Mouse (Mus musculus) megakaryocyte, embryonic 14.5 days (primary cell): ENCODE measurements around the gene Orc1. TPM values are rescaled to one million over a fixed set of nuclear protein-coding genes. Genes with fewer than 3 reads are reported as not detected.

ENCODE experiments used
- H3K27me3 ChIP-seq: replicated peaks from 2 replicates; pipeline ENCODE3; 2012; ENCODE audit warnings: inconsistent platforms
- H3K36me3 ChIP-seq: replicated peaks from 2 replicates; pipeline ENCODE3; 2012; ENCODE audit warnings: low read length, inconsistent platforms, mixed read lengths
- H3K4me1 ChIP-seq: 2 replicates; pipeline ENCODE4 v1.6.1; 2012; ENCODE audit warnings: inconsistent platforms
- H3K4me3 ChIP-seq: replicated peaks from 2 replicates; pipeline ENCODE3; 2012; ENCODE audit warnings: moderate library complexity, mild to moderate bottlenecking, inconsistent platforms
- H3K9me3 ChIP-seq: 2 replicates; pipeline ENCODE4 v1.6.1; 2012; ENCODE audit warnings: inconsistent platforms
- FLI1 ChIP-seq: IDR thresholded peaks from 2 replicates; pipeline ENCODE4 v1.6.1; 2012; ENCODE audit warnings: low read length, inconsistent platforms, mixed read lengths
- GATA1 ChIP-seq: IDR thresholded peaks from 3 replicates; pipeline ENCODE4 v1.6.1; 2012; ENCODE audit warnings: mixed read lengths, low read length, inconsistent platforms, borderline replicate concordance
- polyA plus RNA-seq: library from polyadenylated mRNA; stranded (reverse); fragments of >175 nt; gene quantifications from 2 replicates; pipeline ENCODE4 v1.2.3, GENCODE M21; 2012; ENCODE audit warnings: low replicate concordance; ENCODE audit not compliant: insufficient read depth

Orc1 gene
- polyA plus RNA-seq, result 0.80 and 3.7 TPM in 2 replicates

GRCm38 (mm10) chr4:108578840-108579742 lies at the start of gene Orc1, which contains the start of gene Prpf38a:
Orc1 (plus strand) TSS chr4:108579423.
Prpf38a (minus strand) TSS chr4:108579336.
- peaks cover 31% of the 10 kb centered on the region for H3K36me3 ChIP-seq
- TF ChIP-seq FLI1 (peak; percentile 80; the same call in 1 of the 2 replicates), GATA1 (no peak)
- H3K4me3 ChIP-seq, result peak within 1 kb of the TSS; percentile 100
- H3K27me3 ChIP-seq, result no peaks in the 10 kb centered on the region
- H3K9me3 ChIP-seq, result no peaks in the 10 kb centered on the region
- H3K4me1 ChIP-seq, result peaks cover 20% of the 10 kb centered on the region

- Histone ChIP-seq H3K4me3 (no peak overlapping the region), H3K4me1 (no peaks in the 10 kb centered on the region; the same call in 1 of the 2 replicates), H3K27me3 (no peaks in the 10 kb centered on the region), H3K9me3 (no peaks in the 10 kb centered on the region), H3K36me3 (peaks cover 59% of the 10 kb centered on the region)
- TF ChIP-seq FLI1 (no peak), GATA1 (no peak)
Observed at GRCm38 (mm10) chr4:108539701-108540100, 39.5 kb upstream of the Orc1 start.

- Histone ChIP-seq H3K36me3 (peaks cover 100% of the 10 kb centered on the region), H3K27me3 (no peaks in the 10 kb centered on the region), H3K4me1 (no peaks in the 10 kb centered on the region), H3K9me3 (no peaks in the 10 kb centered on the region), H3K4me3 (no peak overlapping the region)
- no peak for TF ChIP-seq GATA1
- TF ChIP-seq FLI1, result no peak
Observed at GRCm38 (mm10) chr4:108565026-108565425, 14.2 kb upstream of the Orc1 start.

GRCm38 (mm10) chr4:108572644-108573043 lies 6.6 kb upstream of the Orc1 start:
- no peaks in the 10 kb centered on the region for H3K27me3 ChIP-seq
- H3K4me3 ChIP-seq, result no peak overlapping the region
- peaks cover 6% of the 10 kb centered on the region for H3K4me1 ChIP-seq
- TF ChIP-seq GATA1 (no peak), FLI1 (no peak)
- H3K9me3 ChIP-seq, result no peaks in the 10 kb centered on the region
- H3K36me3 ChIP-seq, result peaks cover 84% of the 10 kb centered on the region

- peak overlapping the region; percentile 100 for H3K4me3 ChIP-seq
- no peaks in the 10 kb centered on the region for H3K27me3 ChIP-seq
- no peak for TF ChIP-seq FLI1
- no peak for TF ChIP-seq GATA1
- H3K9me3 ChIP-seq, result no peaks in the 10 kb centered on the region
- peaks cover 20% of the 10 kb centered on the region for H3K4me1 ChIP-seq
- H3K36me3 ChIP-seq, result peaks cover 27% of the 10 kb centered on the region
Observed at GRCm38 (mm10) chr4:108579743-108580411, 654 bp downstream of the Orc1 start.

- Histone ChIP-seq H3K36me3 (peaks cover 72% of the 10 kb centered on the region), H3K27me3 (no peaks in the 10 kb centered on the region), H3K4me3 (no peak overlapping the region), H3K4me1 (peaks cover 11% of the 10 kb centered on the region; the same call in 1 of the 2 replicates), H3K9me3 (no peaks in the 10 kb centered on the region)
- TF ChIP-seq GATA1 (no peak), FLI1 (no peak)
Observed at GRCm38 (mm10) chr4:108593376-108593775, 14.2 kb downstream of the Orc1 start.

GRCm38 (mm10) chr4:108595785-108596184 lies 16.6 kb downstream of the Orc1 start:
- Histone ChIP-seq H3K36me3 (peaks cover 77% of the 10 kb centered on the region), H3K4me3 (no peak overlapping the region), H3K27me3 (no peaks in the 10 kb centered on the region), H3K9me3 (no peaks in the 10 kb centered on the region), H3K4me1 (peaks cover 3% of the 10 kb centered on the region; the same call in 1 of the 2 replicates)
- TF ChIP-seq GATA1, result no peak
- no peak for TF ChIP-seq FLI1

GRCm38 (mm10) chr4:108598306-108598705 lies 19.1 kb downstream of the Orc1 start:
- TF ChIP-seq FLI1, result no peak
- TF ChIP-seq GATA1, result no peak
- Histone ChIP-seq H3K36me3 (peaks cover 78% of the 10 kb centered on the region), H3K27me3 (no peaks in the 10 kb centered on the region), H3K9me3 (no peaks in the 10 kb centered on the region), H3K4me1 (peaks cover 3% of the 10 kb centered on the region; the same call in 1 of the 2 replicates), H3K4me3 (no peak overlapping the region)

GRCm38 (mm10) chr4:108601870-108602269 lies 22.6 kb downstream of the Orc1 start:
- TF ChIP-seq GATA1 (no peak), FLI1 (no peak)
- Histone ChIP-seq H3K27me3 (no peaks in the 10 kb centered on the region), H3K36me3 (peaks cover 82% of the 10 kb centered on the region)

GRCm38 (mm10) chr4:108608651-108609050 lies 29.4 kb downstream of the Orc1 start:
- Histone ChIP-seq H3K4me3 (no peak overlapping the region), H3K36me3 (peaks cover 84% of the 10 kb centered on the region), H3K27me3 (no peaks in the 10 kb centered on the region), H3K9me3 (no peaks in the 10 kb centered on the region), H3K4me1 (no peaks in the 10 kb centered on the region)
- TF ChIP-seq FLI1 (no peak), GATA1 (no peak)

More at GRCm38 (mm10) chr4:108601870-108602269, 22.6 kb downstream of the Orc1 start:
- H3K4me1 ChIP-seq, result peaks cover 3% of the 10 kb centered on the region; the same call in 1 of the 2 replicates
- H3K9me3 ChIP-seq, result no peaks in the 10 kb centered on the region
- no peak overlapping the region for H3K4me3 ChIP-seq
